Mouse (Mus musculus): ENCODE results near the gene Churc1.

GRCm38 (mm10) chr12:76796938-76797539, 31.7 kb downstream of the Churc1 start:
- TF ChIP-seq MAX (IDR thresholded peaks at IDR 0.05) = no peak
- TF ChIP-seq CTCF (IDR thresholded peaks at IDR 0.05; ENCODE audit: control insufficient read depth, insufficient read depth, insufficient read length) = no peak
- TF ChIP-seq MYOG (IDR thresholded peaks at IDR 0.05; ENCODE audit: control insufficient read depth, extremely low read depth, insufficient read length) = no peak
- TF ChIP-seq USF1 (IDR thresholded peaks at IDR 0.05; ENCODE audit: low read depth) = no peak
- no peak for TF ChIP-seq MYOD1 (IDR thresholded peaks at IDR 0.05; ENCODE audit: control insufficient read depth, insufficient read length, low read depth)
- TF ChIP-seq CEBPB (IDR thresholded peaks at IDR 0.05; ENCODE audit: low read depth) = no peak
- TF ChIP-seq FOSL1 (IDR thresholded peaks at IDR 0.05; ENCODE audit: insufficient read depth, low read length, poor library complexity, severe bottlenecking) = no peak
